ENCODE assay signal across 9 mouse cellular contexts in the genomic region with DNA sequence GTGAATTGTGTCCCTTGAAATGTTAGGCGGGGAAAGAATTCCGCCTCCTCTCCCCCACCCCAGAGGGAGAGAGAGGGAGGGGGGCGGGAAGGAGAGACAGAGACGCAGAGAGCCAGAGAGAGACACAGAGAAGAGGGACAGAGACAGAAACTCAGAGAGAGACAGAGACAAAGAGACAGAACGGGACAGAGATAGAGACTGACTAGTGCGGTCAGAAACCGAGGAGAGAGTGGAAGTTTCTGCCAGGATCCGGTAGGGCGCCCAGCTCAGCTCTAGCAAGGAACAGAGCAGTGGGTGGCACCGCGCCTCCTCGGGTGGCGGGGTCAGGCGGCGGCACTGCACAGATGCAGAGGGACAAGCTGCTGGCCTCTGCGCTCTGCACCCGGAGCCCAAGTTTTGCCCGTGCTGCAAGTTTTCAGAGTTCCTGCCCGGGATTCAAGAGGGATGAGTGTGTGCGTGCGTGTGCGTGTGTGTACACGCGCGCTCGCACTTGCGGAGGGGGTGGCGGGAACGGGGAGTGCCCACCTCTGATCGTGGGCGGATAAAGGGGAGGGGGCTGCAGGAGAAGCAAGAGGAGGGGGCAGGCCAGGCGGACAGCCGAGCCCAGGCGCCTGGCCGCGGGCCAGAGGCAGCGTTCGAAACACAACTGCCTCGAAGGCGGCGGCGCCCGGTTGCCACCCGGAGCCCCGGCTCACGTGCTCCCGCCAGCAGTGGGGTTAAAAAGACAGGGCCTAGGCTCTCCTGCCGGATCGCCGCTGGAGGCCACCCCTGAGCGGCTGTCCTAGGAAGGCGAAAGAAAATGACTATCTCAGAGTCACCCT. TPM values are rescaled to one million over a fixed set of nuclear protein-coding genes. Genes with fewer than 3 reads are reported as not detected.
DNase-seq lines count a peak whose midpoint lies in the region; ATAC-seq and TF ChIP-seq lines count a peak whose summit lies in the region.
"Had no signal": no experiment of that assay in that cellular context is flagged by ENCODE, and none has a peak within 500 bp of the region (broad histone marks: within the 10 kb centered on the region; RNA-seq: fewer than 3 reads in every experiment).

No protein-coding gene starts in this region.

- no peaks in the 10 kb centered on the region for H3K36me3 ChIP-seq in forebrain, embryonic 14.5 days (ENCODE audit: control insufficient read depth, insufficient read depth, low read length)
- no peaks in the 10 kb centered on the region for H3K36me3 ChIP-seq in intestine, embryonic 16.5 days (ENCODE audit: control insufficient read depth, insufficient read depth, low read length)
- no peaks in the 10 kb centered on the region for H3K36me3 ChIP-seq in lung, embryonic 16.5 days (ENCODE audit: control insufficient read depth, insufficient read depth, low read length)

- peaks cover 16% of the 10 kb centered on the region for H3K4me1 ChIP-seq in forebrain, embryonic 14.5 days (ENCODE audit: control insufficient read depth, insufficient read depth, low read length)
- H3K4me1 ChIP-seq in intestine, embryonic 16.5 days (ENCODE audit: control insufficient read depth, insufficient read depth, low read length), result peaks cover 3% of the 10 kb centered on the region
- peaks cover 6% of the 10 kb centered on the region; the same call in 1 of the 2 replicates for H3K4me1 ChIP-seq in lung, embryonic 16.5 days (replicated peaks; ENCODE audit: control insufficient read depth, insufficient read depth, low read length)

- WGBS in forebrain, embryonic 14.5 days, result under 1% methylated on average over 51 of the region's 52 CpGs
- WGBS in intestine, embryonic 16.5 days, result under 1% methylated on average over 51 of the region's 52 CpGs
- WGBS in lung, embryonic 16.5 days, result 0% methylated on average over 50 of the region's 52 CpGs

- intact Hi-C loops in gastrocnemius, adult 2 months (cut with DNase I), result loop anchor here (10.0 kb wide), 1 partner anchor 52 kb away; no protein-coding TSS in a partner anchor

- peak overlapping the region; percentile 79 for H3K9ac ChIP-seq in forebrain, embryonic 14.5 days (ENCODE audit: low read length)
- H3K9ac ChIP-seq in intestine, embryonic 16.5 days (ENCODE audit: low read depth, low read length), result peak overlapping the region; percentile 97
- peak overlapping the region; percentile 89 for H3K9ac ChIP-seq in lung, embryonic 16.5 days (ENCODE audit: low read length)

- TF ChIP-seq CTCF in gastrocnemius, adult 2 months (IDR thresholded peaks at IDR 0.05), result no peak

- H3K4me3 ChIP-seq in gastrocnemius, adult 2 months, result peak overlapping the region; percentile 74
- H3K4me3 ChIP-seq in forebrain, embryonic 14.5 days (ENCODE audit: low read depth, low read length), result peak overlapping the region; percentile 61
- peak overlapping the region; percentile 98 for H3K4me3 ChIP-seq in intestine, embryonic 16.5 days (ENCODE audit: low read length)
- H3K4me3 ChIP-seq in lung, embryonic 16.5 days (ENCODE audit: low read length), result peak overlapping the region; percentile 79

- peak overlapping the region; percentile 94 for H3K4me2 ChIP-seq in forebrain, embryonic 14.5 days (ENCODE audit: low read length)
- H3K4me2 ChIP-seq in intestine, embryonic 16.5 days (ENCODE audit: low read depth, low read length), result peak overlapping the region; percentile 97
- peak overlapping the region; percentile 97 for H3K4me2 ChIP-seq in lung, embryonic 16.5 days (ENCODE audit: low read depth, low read length)

- H3K27ac ChIP-seq in gastrocnemius, adult 2 months, result no peak overlapping the region
- H3K27ac ChIP-seq in forebrain, embryonic 14.5 days (ENCODE audit: low read depth, low read length), result peak overlapping the region; percentile 65; the same call in 1 of the 2 replicates
- H3K27ac ChIP-seq in intestine, embryonic 16.5 days (ENCODE audit: low read length), result peak overlapping the region; percentile 97
- H3K27ac ChIP-seq in lung, embryonic 16.5 days (ENCODE audit: low read length), result peak overlapping the region; percentile 93

- peak; percentile 55 for ATAC-seq in forebrain, embryonic 14.5 days
- ATAC-seq in intestine, embryonic 16.5 days, result peak; percentile 79
- peak; percentile 79 for ATAC-seq in lung, embryonic 16.5 days (ENCODE audit: low read depth)

- peak; percentile 31 for DNase-seq in gastrocnemius, adult 2 months
- DNase-seq in gastrocnemius, adult 18-20 months (ENCODE audit: low spot score), result no peak
- DNase-seq in adrenal gland, adult (ENCODE audit: inconsistent age in 2 of 2, low spot score in 1 of 2), result peak; percentile 77 to 88
- DNase-seq in forebrain, embryonic 14.5 days (ENCODE audit: low spot score), result peak; percentile 74
- DNase-seq in ovary, postnatal 36 days (ENCODE audit: low spot score), result peak; percentile 68
- DNase-seq in spleen, adult 12 weeks (ENCODE audit: low spot score), result no peak

- H3K9me3 ChIP-seq in forebrain, embryonic 14.5 days (replicated peaks; ENCODE audit: control insufficient read depth, low read length), result no peaks in the 10 kb centered on the region
- no peaks in the 10 kb centered on the region for H3K9me3 ChIP-seq in intestine, embryonic 16.5 days (ENCODE audit: control insufficient read depth, low read length)
- H3K9me3 ChIP-seq in lung, embryonic 16.5 days (ENCODE audit: control insufficient read depth, low read length), result no peaks in the 10 kb centered on the region

- H3K27me3 ChIP-seq in forebrain, embryonic 14.5 days (replicated peaks; ENCODE audit: control insufficient read depth, insufficient read depth, low read length), result no peaks in the 10 kb centered on the region
- no peaks in the 10 kb centered on the region for H3K27me3 ChIP-seq in intestine, embryonic 16.5 days (replicated peaks; ENCODE audit: control insufficient read depth, insufficient read depth, low read length)
- peaks cover 2% of the 10 kb centered on the region; the same call in 1 of the 2 replicates for H3K27me3 ChIP-seq in lung, embryonic 16.5 days (ENCODE audit: control insufficient read depth, insufficient read depth, low read depth, low read length)
- H3K27me3 ChIP-seq: CH12.LX had no signal

RNA-seq across cellular contexts. Expression of a gene that starts 0.5 kb away (rescaled TPM):
- total RNA-seq in gastrocnemius, adult 2 months (2021), result under 1 TPM in 1 of 2 experiments, not detected in 1; 0.10 TPM
- total RNA-seq in gastrocnemius, adult 18-20 months (2021), result under 1 TPM; 0.09 to 0.12 TPM
- 1.5 and 2.6 TPM in 2 replicates for polyA plus RNA-seq in forebrain, embryonic 14.5 days (2014; fragmentation: Nextera tagmentation; extraction: Ambion mirVana)
- 18.6 and 21.1 TPM in 2 replicates for polyA plus RNA-seq in intestine, embryonic 16.5 days (2015; fragmentation: Nextera tagmentation; extraction: Ambion mirVana)
- 5.5 and 6.1 TPM in 2 replicates for polyA plus RNA-seq in lung, embryonic 16.5 days (2015; fragmentation: Nextera tagmentation; extraction: Ambion mirVana)
- total RNA-seq: CH12.LX had no signal

Comparison
In these comparisons a context has a peak if more than half of its experiments do, and no peak if none do; other contexts are left out.
1. DNase-seq: peak in gastrocnemius, adult 2 months (single experiment), adrenal gland, adult (2 of 2), forebrain, embryonic 14.5 days (single experiment) and ovary, postnatal 36 days (single experiment); none in gastrocnemius, adult 18-20 months (single experiment) and spleen, adult 12 weeks (single experiment).
2. Peak in every context shown above with its lines, with median percentiles within 50 percentile points of each other: H3K4me3 ChIP-seq, ATAC-seq, H3K4me2 ChIP-seq and H3K9ac ChIP-seq.